Mouse (Mus musculus): ENCODE measurements around the gene Icam4.
A peak's percentile ranks its signal among the peaks of the same experiment; 100 is the strongest.
"Not testable (repeated sequence)": the region's sequence is repeated elsewhere in the genome, so short reads cannot be mapped to it uniquely, and the experiment has no call there.

The Icam4 gene

DNA sequence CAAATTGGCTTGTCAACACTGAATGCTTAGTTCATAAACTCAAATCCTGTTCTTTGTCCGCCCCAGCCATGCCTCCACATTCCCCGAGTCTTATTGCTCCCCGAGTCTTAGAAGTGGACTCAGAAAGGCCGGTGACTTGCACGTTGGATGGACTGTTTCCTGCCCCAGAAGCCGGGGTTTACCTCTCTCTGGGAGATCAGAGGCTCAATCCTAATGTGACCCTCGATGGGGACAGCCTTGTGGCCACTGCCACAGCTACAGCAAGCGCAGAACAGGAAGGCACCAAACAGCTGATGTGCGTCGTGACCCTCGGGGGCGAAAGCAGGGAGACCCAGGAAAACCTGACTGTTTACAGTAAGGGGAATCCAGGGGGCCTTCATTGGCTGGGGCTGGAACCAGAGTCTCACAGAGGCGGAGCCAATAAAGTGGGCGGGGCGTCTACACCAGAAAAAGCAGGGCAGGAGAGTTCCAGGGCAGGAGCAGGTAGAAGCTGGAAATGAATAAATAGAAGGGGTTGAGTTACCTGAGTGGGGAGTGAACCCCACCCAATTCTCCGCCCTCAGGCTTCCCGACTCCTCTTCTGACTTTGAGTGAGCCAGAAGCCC lies 5.4 kb downstream of the Icam4 start:
- DNase-seq (ENCODE audit: low spot score) = no peak

DNA sequence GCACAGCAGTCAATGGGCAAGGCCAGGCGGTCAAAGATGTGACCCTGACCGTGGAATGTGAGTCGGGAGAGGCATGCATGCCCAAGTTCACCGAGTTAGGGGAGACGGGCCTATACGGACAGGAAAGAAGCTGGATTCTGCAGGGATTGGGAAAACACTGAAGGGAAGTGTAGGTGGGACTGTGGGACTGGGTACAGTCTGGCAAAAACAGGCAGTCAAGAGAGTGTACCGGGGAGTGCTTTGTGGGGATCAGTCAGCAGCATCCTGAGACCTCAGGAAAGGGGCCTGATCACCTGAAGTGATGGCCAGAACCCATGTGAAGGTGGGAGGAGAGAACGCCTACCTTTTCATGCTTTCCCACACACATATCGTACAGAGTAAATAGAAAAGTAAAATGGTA lies 6.4 kb downstream of the Icam4 start:
- no peak for DNase-seq (ENCODE audit: low spot score)

DNA sequence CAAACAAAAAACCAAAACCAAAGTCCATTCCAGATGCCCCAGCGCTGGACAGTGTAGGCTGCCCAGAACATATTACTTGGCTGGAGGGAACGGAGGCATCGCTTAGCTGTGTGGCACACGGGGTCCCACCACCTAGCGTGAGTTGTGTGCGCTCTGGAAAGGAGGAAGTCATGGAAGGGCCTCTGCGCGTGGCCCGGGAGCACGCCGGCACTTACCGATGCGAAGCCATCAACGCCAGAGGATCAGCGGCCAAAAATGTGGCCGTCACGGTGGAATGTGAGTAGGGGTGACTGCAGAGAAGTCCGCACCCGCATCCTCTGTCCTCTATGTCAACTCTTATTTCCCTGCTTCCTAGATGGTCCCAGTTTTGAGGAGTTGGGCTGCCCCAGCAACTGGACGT lies 7.0 kb downstream of the Icam4 start:
- DNase-seq (ENCODE audit: low spot score) = no peak

DNA sequence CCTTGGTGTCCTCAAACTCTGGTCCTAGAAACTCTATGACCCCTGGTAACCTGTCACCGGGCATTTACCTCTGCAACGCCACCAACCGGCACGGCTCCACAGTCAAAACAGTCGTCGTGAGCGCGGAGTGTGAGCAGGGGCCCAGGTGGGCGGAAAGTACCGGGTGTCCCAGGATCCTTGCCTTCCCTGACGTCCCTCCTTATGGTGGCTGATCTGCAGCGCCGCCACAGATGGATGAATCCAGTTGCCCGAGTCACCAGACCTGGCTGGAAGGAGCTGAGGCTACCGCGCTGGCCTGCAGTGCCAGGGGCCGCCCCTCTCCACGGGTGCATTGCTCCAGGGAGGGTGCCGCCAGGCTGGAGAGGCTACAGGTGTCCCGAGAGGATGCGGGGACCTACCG lies 7.5 kb downstream of the Icam4 start:
- no peak for DNase-seq (ENCODE audit: low spot score)

DNA sequence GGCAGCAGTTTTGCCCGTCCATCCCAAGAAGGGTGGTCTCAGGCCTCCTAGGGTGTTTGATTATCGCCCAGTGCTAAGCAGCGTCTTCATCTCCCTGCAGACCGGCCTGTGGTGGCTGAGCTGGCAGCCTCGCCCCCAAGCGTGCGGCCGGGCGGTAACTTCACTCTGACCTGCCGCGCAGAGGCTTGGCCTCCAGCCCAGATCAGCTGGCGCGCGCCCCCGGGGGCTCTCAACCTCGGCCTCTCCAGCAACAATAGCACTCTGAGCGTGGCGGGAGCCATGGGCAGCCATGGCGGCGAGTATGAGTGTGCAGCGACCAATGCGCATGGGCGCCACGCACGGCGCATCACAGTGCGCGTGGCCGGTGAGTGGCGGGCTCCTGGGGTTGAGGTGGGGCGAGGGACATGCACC lies 8.3 kb downstream of the Icam4 start:
- no peak for DNase-seq (ENCODE audit: low spot score)

DNA sequence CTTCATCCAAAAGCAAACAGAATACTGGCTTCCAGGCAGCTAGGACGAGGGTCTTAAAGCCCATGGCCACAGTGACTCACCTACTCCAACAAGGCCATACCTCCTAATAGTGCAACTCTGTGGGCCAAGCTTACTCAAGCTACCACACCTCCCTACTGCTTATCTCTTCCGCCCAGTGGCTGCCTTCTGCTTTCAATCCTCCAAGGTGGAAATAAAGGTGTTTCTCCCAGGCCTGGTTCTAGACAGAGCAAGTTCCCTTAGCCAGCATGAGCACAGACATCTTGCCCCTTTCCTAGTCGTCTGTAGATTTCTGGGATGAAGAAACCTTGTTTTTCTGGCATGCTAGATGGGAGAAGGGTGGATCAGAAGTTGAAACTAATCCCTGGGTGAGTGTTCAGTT lies 10.6 kb downstream of the Icam4 start:
- no peak for DNase-seq (ENCODE audit: low spot score)

DNA sequence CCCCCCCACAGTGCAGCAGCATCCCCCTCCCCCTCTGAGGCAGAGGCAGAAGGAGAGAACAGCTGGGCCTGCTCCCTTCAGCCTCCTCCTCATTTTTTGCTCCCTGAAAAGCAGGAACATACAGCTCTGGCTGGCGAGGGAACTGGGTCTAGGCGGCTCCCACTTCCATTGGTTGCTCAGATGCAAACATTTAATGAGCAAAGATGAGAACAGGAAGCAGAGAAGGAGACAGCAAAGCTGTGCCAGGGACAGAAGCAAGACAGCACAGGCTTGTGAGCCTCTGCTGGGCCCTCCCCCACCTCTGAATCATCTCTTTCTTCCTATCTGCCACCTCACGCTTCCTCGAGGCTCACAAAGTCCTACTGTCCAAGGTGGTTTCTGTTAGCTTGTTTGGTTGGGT lies 12.1 kb downstream of the Icam4 start:
- no peak for DNase-seq (ENCODE audit: low spot score)

DNA sequence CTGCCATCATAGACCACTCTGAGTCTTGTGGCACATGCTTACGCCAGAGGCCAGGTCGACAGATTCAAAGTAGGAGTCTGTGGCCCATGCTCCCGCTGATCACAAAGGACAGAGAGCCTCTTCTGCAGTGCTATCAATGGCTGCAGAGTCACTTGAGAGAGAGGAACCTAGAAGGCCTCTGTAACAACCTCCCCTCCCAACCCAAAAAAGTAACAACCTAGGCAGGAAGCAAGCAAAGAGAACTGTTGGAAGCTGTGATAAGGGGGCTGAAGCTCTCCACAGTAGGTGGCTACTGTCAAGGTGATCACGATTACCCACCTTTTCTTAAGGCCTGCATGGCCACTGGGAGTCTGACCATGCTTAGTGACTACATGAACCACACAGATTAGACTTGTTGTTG lies 14.4 kb downstream of the Icam4 start:
- DNase-seq (ENCODE audit: low spot score) = no peak

DNA sequence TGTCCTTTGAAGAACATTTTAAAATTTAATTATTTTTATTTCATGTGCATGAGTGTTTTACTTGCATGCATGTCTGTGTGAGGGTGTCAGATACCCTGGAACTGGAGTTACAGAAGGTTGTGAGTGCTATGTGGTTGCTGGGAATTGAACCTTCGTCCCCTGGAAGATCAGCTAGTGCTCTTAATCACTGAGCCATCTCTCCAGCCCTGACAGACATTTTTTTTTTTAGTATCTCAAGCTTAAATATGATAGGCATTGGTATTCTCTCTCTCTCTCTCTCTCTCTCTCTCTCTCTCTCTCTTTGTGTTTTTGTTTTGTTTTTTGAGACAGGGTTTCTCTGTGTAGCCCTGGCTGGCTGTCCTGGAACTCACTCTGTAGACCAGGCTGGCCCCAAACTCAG lies 15.6 kb downstream of the Icam4 start:
- DNase-seq (ENCODE audit: low spot score) = not testable (repeated sequence)

DNA sequence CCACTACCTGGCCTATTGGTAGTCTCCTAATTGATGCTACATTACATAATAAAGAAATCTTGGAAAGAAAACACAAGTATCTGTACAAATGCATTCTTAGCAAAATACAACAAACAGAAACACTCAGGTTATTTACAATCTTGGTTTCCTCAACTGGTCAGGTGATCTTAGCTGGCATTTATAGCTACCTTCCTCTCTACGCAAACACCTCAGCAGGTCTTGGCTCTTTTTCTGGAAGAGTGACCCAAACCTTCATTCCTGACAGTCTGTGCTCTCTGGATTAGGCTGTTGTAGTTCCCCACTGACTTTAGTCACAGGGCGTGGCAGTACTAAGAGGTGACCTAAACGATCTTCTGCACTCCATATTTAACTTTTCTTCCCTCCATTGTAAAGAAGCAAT lies 16.1 kb downstream of the Icam4 start:
- DNase-seq (ENCODE audit: low spot score) = no peak

DNA sequence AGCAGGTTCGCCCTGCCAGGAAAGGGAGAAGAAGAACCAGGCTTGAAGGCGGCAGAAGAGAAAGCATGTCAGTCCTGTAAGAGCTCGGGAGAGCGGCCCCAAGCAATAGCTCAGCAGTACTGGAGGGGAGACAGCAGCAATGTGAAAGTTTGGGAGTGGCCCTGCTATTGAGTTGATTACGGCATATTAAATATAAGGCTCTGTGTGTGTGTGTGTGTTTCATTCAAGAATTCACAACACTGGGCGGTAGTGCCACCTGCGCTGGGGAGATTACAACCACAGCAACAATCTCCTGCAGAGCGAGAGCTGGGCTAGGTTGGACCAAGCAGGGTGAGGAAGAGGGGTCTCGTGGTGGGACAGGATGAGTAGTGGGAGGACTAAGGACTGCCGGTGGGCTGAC lies 22.4 kb downstream of the Icam4 start:
- no peak for DNase-seq (ENCODE audit: low spot score)

DNA sequence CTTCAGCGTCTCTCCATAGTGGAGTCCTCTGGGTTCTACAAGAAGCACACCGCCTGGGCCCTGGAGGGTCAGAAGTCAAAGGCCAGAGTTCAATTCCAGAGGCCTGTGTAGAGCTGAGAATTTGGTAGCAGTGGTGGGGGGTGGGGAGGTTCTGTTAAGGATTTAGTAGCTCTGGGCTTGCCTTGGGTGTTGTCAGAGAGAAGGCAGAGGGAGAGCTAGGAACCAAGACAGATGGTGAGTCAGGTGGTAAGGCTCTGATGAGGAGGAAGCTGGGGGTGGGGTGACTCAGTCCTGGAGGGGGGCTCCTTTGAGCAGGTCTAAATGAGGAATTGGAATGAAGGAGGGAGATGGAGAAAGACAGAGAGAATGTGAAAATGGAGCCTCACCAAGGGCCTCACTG lies 33.8 kb downstream of the Icam4 start:
- DNase-seq (ENCODE audit: low spot score) = no peak

DNA sequence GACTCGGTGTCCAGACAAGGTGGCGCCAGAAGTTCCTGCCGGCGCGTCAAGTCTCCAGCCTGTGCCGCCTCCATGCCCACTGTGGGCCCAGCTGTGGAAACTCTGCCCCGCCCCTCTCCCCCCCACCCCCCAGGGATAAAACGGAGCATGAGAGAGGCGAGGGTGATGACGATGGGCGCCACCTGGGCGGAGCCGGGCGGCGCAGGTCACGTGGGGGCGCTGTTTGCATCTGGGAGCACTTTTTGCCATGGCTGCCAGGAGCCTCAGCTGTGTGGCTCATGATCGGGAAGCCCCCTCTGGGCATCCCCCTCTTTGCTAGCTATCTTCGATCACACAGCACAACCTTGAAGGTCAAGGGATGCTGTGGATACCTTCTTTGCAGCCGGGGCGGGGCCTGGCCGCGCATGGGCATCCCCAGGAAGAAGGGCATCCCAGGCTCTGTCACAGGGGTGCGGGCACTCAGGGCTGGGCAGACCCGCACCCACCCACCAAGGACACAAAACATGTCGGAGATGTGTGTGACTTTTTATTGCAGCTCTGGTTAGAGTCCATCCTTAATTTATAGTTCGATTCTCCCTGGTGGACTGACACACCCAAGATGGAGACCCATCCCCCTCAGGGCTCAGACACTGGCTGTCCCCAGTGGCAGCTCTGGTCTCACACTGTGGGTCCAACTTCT lies 38.0 kb downstream of the Icam4 start, which contains the start of gene Zglp1:
Gene Zglp1 (minus strand): TSS at position 88 of the 679 bp plus-strand sequence.
- no peak for DNase-seq (ENCODE audit: low spot score)

DNA sequence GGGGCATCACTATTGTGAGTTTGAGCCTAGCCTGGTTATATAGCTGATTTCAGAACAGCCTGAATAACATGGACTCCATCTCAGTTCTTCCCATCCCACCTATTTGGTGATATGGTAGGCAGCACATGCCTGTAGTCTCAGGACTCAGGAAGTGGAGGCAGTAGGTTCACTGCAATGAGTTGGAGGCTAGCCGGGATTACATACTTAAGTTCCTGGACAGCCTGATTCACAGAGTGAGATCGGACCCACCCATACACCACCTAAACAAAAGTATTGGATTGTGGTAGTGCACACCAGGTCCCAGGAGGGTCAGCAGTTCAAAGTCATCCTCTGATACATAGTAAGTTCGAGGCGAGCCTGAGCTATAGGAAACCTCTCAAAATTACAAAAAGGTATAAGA lies 43.5 kb downstream of the Icam4 start:
- no peak for DNase-seq (ENCODE audit: low spot score)

DNA sequence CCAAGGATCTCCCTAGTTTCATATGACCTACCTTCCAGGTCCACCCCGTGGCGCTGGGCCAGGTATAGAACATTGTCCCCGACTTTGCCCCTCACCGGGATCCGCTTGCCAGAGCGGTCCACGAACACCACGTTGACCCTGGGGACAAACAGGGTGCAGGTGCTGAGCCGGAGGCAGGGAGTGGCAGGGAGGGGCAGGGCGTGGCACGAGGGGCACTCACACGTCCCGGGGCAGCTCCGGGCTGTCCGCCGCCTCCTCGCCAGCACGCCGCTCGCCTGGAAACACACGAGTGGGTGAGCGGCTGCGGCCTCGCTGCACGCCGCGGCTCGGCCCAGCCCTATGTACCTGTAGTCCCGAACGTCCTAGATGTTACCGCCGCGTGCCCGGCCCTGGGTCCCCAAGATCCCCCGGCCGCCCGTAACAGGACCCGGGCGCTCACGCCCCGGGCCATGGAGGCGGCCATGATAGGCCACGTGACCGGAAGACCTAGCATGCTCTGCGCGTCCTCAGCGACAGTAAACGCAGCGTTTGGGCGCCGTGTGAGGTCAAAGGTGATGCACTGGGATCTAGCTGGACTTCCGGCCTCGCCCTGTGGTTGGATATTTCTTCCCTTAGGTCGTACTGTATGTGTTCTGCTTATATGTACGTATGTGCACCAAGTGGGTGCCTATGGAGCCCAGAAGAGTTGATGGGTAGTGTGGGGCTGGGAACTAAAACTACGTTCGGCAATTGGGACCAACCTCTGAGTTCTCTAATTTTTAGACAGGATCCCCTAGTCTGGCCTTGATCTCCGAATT lies 44.1 kb downstream of the Icam4 start, which contains the start of the genes Gm49373 and Fdx1l:
Gene Gm49373 (minus strand): TSS at position 53 of the 797 bp plus-strand sequence.
Gene Fdx1l (minus strand): TSS at position 571 of the 797 bp plus-strand sequence.
- DNase-seq (ENCODE audit: low spot score) = peak; percentile 86

DNA sequence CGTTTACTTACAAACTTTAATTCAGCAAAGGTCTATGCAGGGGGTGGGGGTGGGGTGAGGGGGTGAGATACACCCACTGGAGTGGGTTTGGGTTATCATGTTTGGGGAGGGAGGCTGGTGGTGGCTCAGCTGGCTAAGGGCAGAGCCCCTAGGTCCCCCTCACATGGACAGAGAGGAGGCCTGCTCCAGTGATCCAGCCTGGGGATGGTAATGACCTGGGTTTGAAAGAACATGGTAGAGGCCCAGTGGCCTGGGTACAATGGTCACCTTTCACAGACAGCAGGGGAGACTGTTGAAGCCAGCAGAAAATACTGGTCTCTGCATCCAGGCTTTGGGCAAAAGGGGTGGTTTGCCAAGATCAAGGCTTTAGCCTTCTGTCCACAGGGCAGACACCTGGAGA lies 45.0 kb downstream of the Icam4 start:
- no peak for DNase-seq (ENCODE audit: low spot score)

DNA sequence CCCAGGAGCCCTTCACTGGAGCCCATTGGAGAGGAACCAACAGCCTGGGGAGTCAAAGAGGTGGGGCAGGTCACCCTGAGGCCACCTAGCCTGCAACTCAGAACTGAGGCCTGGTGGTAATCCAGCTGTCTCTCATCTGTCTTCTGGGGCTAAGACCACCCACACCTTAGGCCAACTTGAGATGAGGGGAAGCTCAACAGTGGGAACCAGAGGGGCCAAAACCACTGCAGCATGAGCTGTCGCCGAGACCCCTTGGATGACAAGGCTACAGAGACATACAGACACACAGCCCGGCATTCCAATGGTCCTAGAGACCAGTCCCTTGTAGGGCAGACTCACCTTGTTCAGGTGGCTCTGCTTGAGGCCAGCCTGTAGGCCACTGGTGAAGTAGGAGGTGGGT lies 46.5 kb downstream of the Icam4 start:
- no peak for DNase-seq (ENCODE audit: low spot score)
